8 mouse cellular contexts compared by ENCODE assay signal in the genomic region with DNA sequence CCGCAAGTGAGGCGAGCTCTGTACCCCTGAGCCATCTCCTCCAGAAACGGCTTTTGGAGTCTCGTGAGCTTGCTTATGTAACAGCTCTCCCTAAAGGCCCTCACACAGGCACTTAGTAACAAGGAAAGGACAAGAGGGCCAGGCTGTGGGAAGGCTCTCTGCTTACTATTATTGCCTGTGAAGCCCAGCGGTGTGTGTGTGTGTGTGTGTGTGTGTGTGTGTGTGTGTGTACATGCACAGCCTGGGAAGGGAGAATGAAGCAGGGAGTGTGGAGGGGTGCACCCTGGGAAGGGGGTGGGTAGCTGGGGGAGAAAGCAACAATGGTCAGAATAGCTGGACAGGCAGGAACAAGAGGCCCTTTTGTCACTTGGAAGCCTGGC. TPM values are rescaled to one million over a fixed set of nuclear protein-coding genes. Genes with fewer than 3 reads are reported as not detected.
DNase-seq lines count a peak whose midpoint lies in the region; ATAC-seq lines count a peak whose summit lies in the region.

No protein-coding gene starts in this region.

- WGBS in forebrain, embryonic 11.5 days = 19% methylated on average over 5 of the region's 5 CpGs
- 40% methylated on average over 5 of the region's 5 CpGs for WGBS in kidney, embryonic 14.5 days
- 35% methylated on average over 5 of the region's 5 CpGs for WGBS in midbrain, embryonic 10.5 days

- peak; percentile 41 for DNase-seq in adrenal gland, postnatal 14 days
- no peak for DNase-seq in adrenal gland, adult 8-10 months
- peak; percentile 85 for DNase-seq in forebrain, embryonic 11.5 days (ENCODE audit: low spot score)
- DNase-seq in midbrain, embryonic 10.5 days (ENCODE audit: low spot score) = peak; percentile 78
- no peak for DNase-seq in urinary bladder, postnatal 25 days (ENCODE audit: low spot score)
- no peak for DNase-seq in right cerebral cortex, postnatal 36 days (ENCODE audit: low spot score in 2 of 2)
- no peak for DNase-seq in frontal cortex, adult 2 months (ENCODE audit: extremely low spot score in 1 of 2, low spot score in 1 of 2)

- H3K36me3 ChIP-seq in forebrain, embryonic 11.5 days (ENCODE audit: control insufficient read depth, insufficient read depth, low read length) = no peaks in the 10 kb centered on the region
- no peaks in the 10 kb centered on the region for H3K36me3 ChIP-seq in kidney, embryonic 14.5 days (ENCODE audit: control insufficient read depth, insufficient read depth, low read length)
- H3K36me3 ChIP-seq in midbrain, embryonic 10.5 days = no peaks in the 10 kb centered on the region

- H3K4me1 ChIP-seq in forebrain, embryonic 11.5 days (replicated peaks; ENCODE audit: control insufficient read depth, insufficient read depth, low read length) = peaks cover 21% of the 10 kb centered on the region
- peaks cover 23% of the 10 kb centered on the region for H3K4me1 ChIP-seq in kidney, embryonic 14.5 days (ENCODE audit: control insufficient read depth, insufficient read depth, low read length)
- peaks cover 43% of the 10 kb centered on the region for H3K4me1 ChIP-seq in midbrain, embryonic 10.5 days

- H3K9me3 ChIP-seq in forebrain, embryonic 11.5 days (ENCODE audit: control insufficient read depth, low read length) = no peaks in the 10 kb centered on the region
- H3K9me3 ChIP-seq in kidney, embryonic 14.5 days (ENCODE audit: control insufficient read depth, low read length) = no peaks in the 10 kb centered on the region
- no peaks in the 10 kb centered on the region for H3K9me3 ChIP-seq in midbrain, embryonic 10.5 days (replicated peaks)

- H3K27ac ChIP-seq in forebrain, embryonic 11.5 days (ENCODE audit: low read depth, low read length) = peak overlapping the region; percentile 99
- peak overlapping the region; percentile 96 for H3K27ac ChIP-seq in kidney, embryonic 14.5 days (ENCODE audit: low read depth, low read length)
- H3K27ac ChIP-seq in midbrain, embryonic 10.5 days (replicated peaks) = peak overlapping the region; percentile 98

- no peaks in the 10 kb centered on the region for H3K27me3 ChIP-seq in forebrain, embryonic 11.5 days (ENCODE audit: control insufficient read depth, insufficient read depth, low read length)
- no peaks in the 10 kb centered on the region for H3K27me3 ChIP-seq in kidney, embryonic 14.5 days (ENCODE audit: control insufficient read depth, insufficient read depth, low read length)
- H3K27me3 ChIP-seq in midbrain, embryonic 10.5 days (ENCODE audit: low read depth, poor library complexity, severe bottlenecking) = no peaks in the 10 kb centered on the region

- peak; percentile 70 for ATAC-seq in forebrain, embryonic 11.5 days (replicated peaks; ENCODE audit: low FRiP score)
- ATAC-seq in kidney, embryonic 14.5 days (ENCODE audit: low FRiP score, low TSS enrichment) = peak; percentile 20

- H3K4me2 ChIP-seq in forebrain, embryonic 11.5 days (ENCODE audit: low read depth, low read length, severe bottlenecking) = peak overlapping the region; percentile 51
- no peak overlapping the region for H3K4me2 ChIP-seq in kidney, embryonic 14.5 days (replicated peaks; ENCODE audit: low read depth, low read length)

- peak overlapping the region; percentile 66 for H3K9ac ChIP-seq in forebrain, embryonic 11.5 days (ENCODE audit: low read length)
- H3K9ac ChIP-seq in kidney, embryonic 14.5 days (ENCODE audit: low read depth, low read length) = peak overlapping the region; percentile 34; the same call in 1 of the 2 replicates

- peak overlapping the region; percentile 0; the same call in 1 of the 2 replicates for H3K4me3 ChIP-seq in forebrain, embryonic 11.5 days (ENCODE audit: low read depth, low read length)
- no peak overlapping the region for H3K4me3 ChIP-seq in kidney, embryonic 14.5 days (ENCODE audit: low read length)
- H3K4me3 ChIP-seq in midbrain, embryonic 10.5 days = peak overlapping the region; percentile 54

RNA-seq across cellular contexts. Expression of gene Fgd2, which starts 5.3 kb away (rescaled TPM):
- 2.2 and 11.5 TPM in 2 replicates for total RNA-seq in adrenal gland, postnatal 14 days (2021)
- total RNA-seq in adrenal gland, adult 8-10 months (2022) = 10 to 100 TPM in 1 of 4 experiments, 1 to 10 TPM in 3; 2.1 to 11.1 (median 6.9) TPM
- 2.4 TPM in 2 replicates for polyA plus RNA-seq in forebrain, embryonic 11.5 days (2014; fragmentation: Nextera tagmentation; extraction: Ambion mirVana)
- polyA plus RNA-seq in kidney, embryonic 14.5 days (2014; fragmentation: Nextera tagmentation; extraction: Ambion mirVana) = 9.5 and 9.6 TPM in 2 replicates
- 3.8 and 4.1 TPM in 2 replicates for polyA plus RNA-seq in midbrain, embryonic 10.5 days (2016; fragmentation: Nextera tagmentation; extraction: Ambion mirVana)
- 11.0 and 14.7 TPM in 2 replicates for polyA plus RNA-seq in frontal cortex, adult 2 months (2012; rRNA removed)

RNA-seq across cellular contexts. Expression of gene Mtch1, which starts 7.7 kb away (rescaled TPM):
- total RNA-seq in adrenal gland, postnatal 14 days (2021) = 300 and 316 TPM in 2 replicates
- total RNA-seq in adrenal gland, adult 8-10 months (2022) = 100 to 1,000 TPM; 236 to 274 (median 253) TPM
- 332 and 420 TPM in 2 replicates for polyA plus RNA-seq in forebrain, embryonic 11.5 days (2014; fragmentation: Nextera tagmentation; extraction: Ambion mirVana)
- polyA plus RNA-seq in kidney, embryonic 14.5 days (2014; fragmentation: Nextera tagmentation; extraction: Ambion mirVana) = 297 and 364 TPM in 2 replicates
- 277 and 318 TPM in 2 replicates for polyA plus RNA-seq in midbrain, embryonic 10.5 days (2016; fragmentation: Nextera tagmentation; extraction: Ambion mirVana)
- polyA plus RNA-seq in frontal cortex, adult 2 months (2012; rRNA removed) = 548 and 552 TPM in 2 replicates

RNA-seq across cellular contexts. Expression of gene Pi16, which starts 38.0 kb away (rescaled TPM):
- 20.9 and 25.7 TPM in 2 replicates for total RNA-seq in adrenal gland, postnatal 14 days (2021)
- total RNA-seq in adrenal gland, adult 8-10 months (2022) = 10 to 100 TPM in 3 of 4 experiments, 1 to 10 TPM in 1; 9.0 to 16.7 (median 14.0) TPM
- 0.59 and 0.72 TPM in 2 replicates for polyA plus RNA-seq in forebrain, embryonic 11.5 days (2014; fragmentation: Nextera tagmentation; extraction: Ambion mirVana)
- 0.32 and 0.90 TPM in 2 replicates for polyA plus RNA-seq in kidney, embryonic 14.5 days (2014; fragmentation: Nextera tagmentation; extraction: Ambion mirVana)
- 0.75 and 0.82 TPM in 2 replicates for polyA plus RNA-seq in midbrain, embryonic 10.5 days (2016; fragmentation: Nextera tagmentation; extraction: Ambion mirVana)
- polyA plus RNA-seq in frontal cortex, adult 2 months (2012; rRNA removed) = 0.97 and 1.1 TPM in 2 replicates

Comparison
In these comparisons a context has a peak if more than half of its experiments do, and no peak if none do; other contexts are left out.
1. DNase-seq: peak in adrenal gland, postnatal 14 days (single experiment), forebrain, embryonic 11.5 days (single experiment) and midbrain, embryonic 10.5 days (single experiment); none in adrenal gland, adult 8-10 months (single experiment), urinary bladder, postnatal 25 days (single experiment), right cerebral cortex, postnatal 36 days (0 of 2) and frontal cortex, adult 2 months (0 of 2).
2. Peak in every context shown above with its lines, with median percentiles within 50 percentile points of each other: H3K27ac ChIP-seq.